ENCODE assay signal across 8 mouse cellular contexts in the genomic region with DNA sequence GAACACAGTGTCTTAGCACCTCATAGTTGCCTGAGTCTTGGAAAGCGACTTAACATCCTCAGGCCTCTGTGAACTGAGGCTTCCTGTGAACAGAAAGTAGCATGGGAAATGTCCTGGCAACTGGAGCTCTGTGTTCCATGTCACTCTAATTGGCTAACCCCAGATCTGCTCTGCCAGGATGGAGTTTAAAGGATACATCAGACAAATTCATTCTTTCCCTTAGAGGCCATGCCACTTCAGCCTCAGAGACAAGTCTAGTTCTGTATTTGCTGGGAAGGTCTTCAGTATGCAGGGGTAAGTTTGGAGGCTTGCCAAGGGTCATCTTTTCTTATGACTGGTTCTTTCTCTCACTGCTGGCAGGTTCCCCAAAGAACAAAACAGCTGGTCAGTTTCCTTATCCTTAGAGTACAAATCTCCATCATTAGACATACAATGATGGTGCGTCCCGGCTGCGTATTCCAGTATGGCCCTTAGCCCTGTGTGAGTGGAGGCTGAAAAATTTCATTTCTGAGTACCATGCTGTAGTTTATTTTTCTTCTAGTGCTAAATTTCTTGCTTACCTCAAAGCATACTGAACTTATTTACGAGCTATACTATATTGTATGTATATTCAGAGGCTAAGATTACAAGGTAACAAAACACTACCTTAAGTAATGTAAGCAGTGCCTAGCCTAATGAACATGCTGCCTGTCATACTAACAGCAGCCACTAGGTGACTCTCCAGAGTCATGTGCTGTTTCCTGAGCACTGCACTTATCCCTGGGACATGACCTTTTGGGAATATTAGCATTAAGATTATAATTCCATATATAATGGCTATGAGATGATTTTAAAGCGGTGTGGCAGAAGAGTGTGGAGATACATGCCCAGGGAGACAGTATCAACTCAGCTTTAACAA. TPM values are rescaled to one million over a fixed set of nuclear protein-coding genes. Genes with fewer than 3 reads are reported as not detected.
DNase-seq lines count a peak whose midpoint lies in the region; ATAC-seq and TF ChIP-seq lines count a peak whose summit lies in the region.

No protein-coding gene starts in this region.

- WGBS in hindbrain, embryonic 10.5 days: 75% methylated on average over 6 of the region's 6 CpGs
- 53% methylated on average over 6 of the region's 6 CpGs for WGBS in lung, embryonic 14.5 days
- 31% methylated on average over 6 of the region's 6 CpGs for WGBS in olfactory bulb, adult 2 months

- no peak overlapping the region for H3K4me3 ChIP-seq in hindbrain, embryonic 10.5 days
- H3K4me3 ChIP-seq in layer of hippocampus, adult 2 months: no peak overlapping the region
- no peak overlapping the region for H3K4me3 ChIP-seq in lung, embryonic 14.5 days (ENCODE audit: low read depth, low read length)
- no peak overlapping the region for H3K4me3 ChIP-seq in olfactory bulb, adult 2 months (ENCODE audit: insufficient read depth, low read depth, low read length)

- peaks cover 8% of the 10 kb centered on the region for H3K4me1 ChIP-seq in hindbrain, embryonic 10.5 days (replicated peaks)
- no peaks in the 10 kb centered on the region for H3K4me1 ChIP-seq in lung, embryonic 14.5 days (ENCODE audit: insufficient read depth)
- peaks cover 14% of the 10 kb centered on the region for H3K4me1 ChIP-seq in olfactory bulb, adult 2 months (ENCODE audit: control insufficient read depth, insufficient read depth, low read length)

- no peak overlapping the region for H3K27ac ChIP-seq in hindbrain, embryonic 10.5 days
- peak overlapping the region; percentile 20 for H3K27ac ChIP-seq in layer of hippocampus, adult 2 months
- no peak overlapping the region for H3K27ac ChIP-seq in lung, embryonic 14.5 days (ENCODE audit: low read depth)
- peak overlapping the region; percentile 41 for H3K27ac ChIP-seq in olfactory bulb, adult 2 months (ENCODE audit: insufficient read depth, low read depth, low read length)

- peak; percentile 98 for TF ChIP-seq CTCF in layer of hippocampus, adult 2 months (conservative IDR thresholded peaks at IDR 0.05)
- peak; percentile 92 for TF ChIP-seq CTCF in lung, embryonic 14.5 days (IDR thresholded peaks at IDR 0.05; ENCODE audit: low read depth)
- no peak for TF ChIP-seq CTCF in olfactory bulb, adult 2 months (IDR thresholded peaks at IDR 0.05; ENCODE audit: insufficient read depth, low read depth, low read length)

- no peaks in the 10 kb centered on the region for H3K27me3 ChIP-seq in hindbrain, embryonic 10.5 days (ENCODE audit: insufficient read depth, poor library complexity, severe bottlenecking)
- H3K27me3 ChIP-seq in lung, embryonic 14.5 days (ENCODE audit: insufficient read depth, low read length): no peaks in the 10 kb centered on the region

- no peak for TF ChIP-seq POLR2A in olfactory bulb, adult 2 months (IDR thresholded peaks at IDR 0.05; ENCODE audit: insufficient read depth, low read depth, low read length)

- H3K36me3 ChIP-seq in hindbrain, embryonic 10.5 days: peaks cover 34% of the 10 kb centered on the region
- H3K36me3 ChIP-seq in lung, embryonic 14.5 days (ENCODE audit: insufficient read depth): peaks cover 30% of the 10 kb centered on the region

- no peak overlapping the region for H3K4me2 ChIP-seq in lung, embryonic 14.5 days

- no peaks in the 10 kb centered on the region for H3K9me3 ChIP-seq in hindbrain, embryonic 10.5 days
- no peaks in the 10 kb centered on the region for H3K9me3 ChIP-seq in lung, embryonic 14.5 days (ENCODE audit: low read depth, low read length)

- H3K9ac ChIP-seq in lung, embryonic 14.5 days: no peak overlapping the region

- DNase-seq in adrenal gland, adult (ENCODE audit: inconsistent age in 2 of 2, low spot score in 1 of 2): peak; percentile 56 to 88
- no peak for DNase-seq in adrenal gland, adult 8-10 months
- DNase-seq in c-Kit-positive CD71-positive TER-119-negative erythroid progenitor cells, embryonic 14.5 days (ENCODE audit: low read depth): peak; percentile 56
- peak; percentile 59 for DNase-seq in hindbrain, embryonic 10.5 days (ENCODE audit: low spot score)
- peak; percentile 52 to 77 for DNase-seq in layer of hippocampus, adult 2 months (ENCODE audit: low spot score in 2 of 2)
- peak; percentile 85 for DNase-seq in lung, embryonic 14.5 days

- peak; percentile 86 for ATAC-seq in erythroid progenitor cell, adult 5-6 weeks (replicated peaks; ENCODE audit: low FRiP score, poor library complexity, severe bottlenecking)
- ATAC-seq in lung, embryonic 14.5 days (ENCODE audit: insufficient read depth): peak; percentile 80

RNA-seq across cellular contexts. Expression of gene Gabarapl1, which starts 11.0 kb away (rescaled TPM):
- total RNA-seq in adrenal gland, adult 8-10 months (2022): 100 to 1,000 TPM; 264 to 374 (median 322) TPM
- 2.1 and 6.5 TPM in 2 replicates for total RNA-seq in erythroid progenitor cell, adult 5-6 weeks (2015; ENCODE audit: low replicate concordance)
- total RNA-seq in erythroid progenitor cell, adult 5-6 weeks (2017; ENCODE audit: low replicate concordance): 9.8 and 17.5 TPM in 2 replicates
- polyA plus RNA-seq in hindbrain, embryonic 10.5 days (2016; fragmentation: Nextera tagmentation; extraction: Ambion mirVana): 49.1 and 68.0 TPM in 2 replicates
- 100 to 1,000 TPM; 675 to 689 TPM for total RNA-seq in layer of hippocampus, adult 2 months (2021)
- polyA plus RNA-seq in lung, embryonic 14.5 days (2014; fragmentation: Nextera tagmentation; extraction: Ambion mirVana): 12.4 and 12.5 TPM in 2 replicates
- polyA plus RNA-seq in olfactory bulb, adult 2 months (2012; ENCODE audit: insufficient read depth, insufficient read length, low replicate concordance, missing spikeins): 169 TPM in 1 of 2 replicates, not detected in the other

RNA-seq across cellular contexts. Expression of gene Tmem52b, which starts 31.6 kb away (rescaled TPM):
- not detected for total RNA-seq in adrenal gland, adult 8-10 months (2022)
- total RNA-seq in erythroid progenitor cell, adult 5-6 weeks (2015; ENCODE audit: low replicate concordance): not detected in 2 replicates
- not detected in 2 replicates for total RNA-seq in erythroid progenitor cell, adult 5-6 weeks (2017; ENCODE audit: low replicate concordance)
- polyA plus RNA-seq in hindbrain, embryonic 10.5 days (2016; fragmentation: Nextera tagmentation; extraction: Ambion mirVana): not detected in 2 replicates
- total RNA-seq in layer of hippocampus, adult 2 months (2021): not detected
- polyA plus RNA-seq in lung, embryonic 14.5 days (2014; fragmentation: Nextera tagmentation; extraction: Ambion mirVana): 0.47 and 0.55 TPM in 2 replicates
- not detected in 2 replicates for polyA plus RNA-seq in olfactory bulb, adult 2 months (2012; ENCODE audit: insufficient read depth, insufficient read length, low replicate concordance, missing spikeins)

RNA-seq across cellular contexts. Expression of gene Klre1, which starts 33.7 kb away (rescaled TPM):
- under 1 TPM in 2 of 4 experiments, not detected in 2; 0.22 to 0.44 TPM for total RNA-seq in adrenal gland, adult 8-10 months (2022)
- not detected in 2 replicates for total RNA-seq in erythroid progenitor cell, adult 5-6 weeks (2015; ENCODE audit: low replicate concordance)
- total RNA-seq in erythroid progenitor cell, adult 5-6 weeks (2017; ENCODE audit: low replicate concordance): not detected in 2 replicates
- polyA plus RNA-seq in hindbrain, embryonic 10.5 days (2016; fragmentation: Nextera tagmentation; extraction: Ambion mirVana): not detected in 2 replicates
- not detected for total RNA-seq in layer of hippocampus, adult 2 months (2021)
- polyA plus RNA-seq in lung, embryonic 14.5 days (2014; fragmentation: Nextera tagmentation; extraction: Ambion mirVana): not detected in 2 replicates
- not detected in 2 replicates for polyA plus RNA-seq in olfactory bulb, adult 2 months (2012; ENCODE audit: insufficient read depth, insufficient read length, low replicate concordance, missing spikeins)

RNA-seq across cellular contexts. Expression of gene Olr1, which starts 37.0 kb away (rescaled TPM):
- under 1 TPM in 3 of 4 experiments, not detected in 1; 0.23 to 0.27 (median 0.24) TPM for total RNA-seq in adrenal gland, adult 8-10 months (2022)
- total RNA-seq in erythroid progenitor cell, adult 5-6 weeks (2015; ENCODE audit: low replicate concordance): 3.4 and 4.3 TPM in 2 replicates
- total RNA-seq in erythroid progenitor cell, adult 5-6 weeks (2017; ENCODE audit: low replicate concordance): 2.2 and 5.6 TPM in 2 replicates
- polyA plus RNA-seq in hindbrain, embryonic 10.5 days (2016; fragmentation: Nextera tagmentation; extraction: Ambion mirVana): 0.09 TPM in 1 of 2 replicates, not detected in the other
- total RNA-seq in layer of hippocampus, adult 2 months (2021): not detected
- polyA plus RNA-seq in lung, embryonic 14.5 days (2014; fragmentation: Nextera tagmentation; extraction: Ambion mirVana): 0.18 and 0.21 TPM in 2 replicates
- not detected in 2 replicates for polyA plus RNA-seq in olfactory bulb, adult 2 months (2012; ENCODE audit: insufficient read depth, insufficient read length, low replicate concordance, missing spikeins)

RNA-seq across cellular contexts. Expression of gene Klrd1, which starts 47.6 kb away (rescaled TPM):
- total RNA-seq in adrenal gland, adult 8-10 months (2022): under 1 TPM in 3 of 4 experiments, not detected in 1; 0.46 to 0.68 (median 0.67) TPM
- total RNA-seq in erythroid progenitor cell, adult 5-6 weeks (2015; ENCODE audit: low replicate concordance): 10.5 and 10.8 TPM in 2 replicates
- total RNA-seq in erythroid progenitor cell, adult 5-6 weeks (2017; ENCODE audit: low replicate concordance): 2.8 TPM in 1 of 2 replicates, not detected in the other
- not detected in 2 replicates for polyA plus RNA-seq in hindbrain, embryonic 10.5 days (2016; fragmentation: Nextera tagmentation; extraction: Ambion mirVana)
- total RNA-seq in layer of hippocampus, adult 2 months (2021): not detected
- not detected in 2 replicates for polyA plus RNA-seq in lung, embryonic 14.5 days (2014; fragmentation: Nextera tagmentation; extraction: Ambion mirVana)
- not detected in 2 replicates for polyA plus RNA-seq in olfactory bulb, adult 2 months (2012; ENCODE audit: insufficient read depth, insufficient read length, low replicate concordance, missing spikeins)

Comparison
In these comparisons a context has a peak if more than half of its experiments do, and no peak if none do; other contexts are left out.
1. H3K27ac ChIP-seq: peak in layer of hippocampus, adult 2 months (single experiment) and olfactory bulb, adult 2 months (single experiment); none in hindbrain, embryonic 10.5 days (single experiment) and lung, embryonic 14.5 days (single experiment).
2. RNA of gene Gabarapl1, which starts 11.0 kb away (total RNA-seq): 675 to 689 TPM in layer of hippocampus, adult 2 months and 264 to 374 TPM in adrenal gland, adult 8-10 months; 2.1 to 17.5 TPM in erythroid progenitor cell, adult 5-6 weeks; every median in the first group is over 10 times any median in the second.